Mouse (Mus musculus) adrenal gland, postnatal 10 days (tissue): ENCODE data around the gene Pcbd2. TPM values are rescaled to one million over a fixed set of nuclear protein-coding genes. Genes with fewer than 3 reads are reported as not detected.
"Not testable (repeated sequence)": the region's sequence is repeated elsewhere in the genome, so short reads cannot be mapped to it uniquely, and the experiment has no call there.

Experiments used
- DNase-seq: peaks from one replicate; pipeline ENCODE4 v3.0.0; 2021; ENCODE audit warnings: mixed read lengths
- long read RNA-seq, 2 experiments: library from polyadenylated mRNA; stranded (forward); transcript quantifications; one replicate each; pipeline ENCODE4 v2.0.0; 2021
- total RNA-seq, 2 experiments: library from RNA; stranded (reverse); gene quantifications; 2 replicates each; pipeline ENCODE4 v1.2.3; 2021

Gene Pcbd2
- total RNA-seq: 10 to 100 TPM; 73.5 to 74.7 TPM
- long read RNA-seq, experiment 1, transcript Pcbd2-201 (4 exons, 544 nt): major isoform, 68 of 93 reads
- long read RNA-seq, experiment 1, partial matches to known transcripts: 9 of 93 reads
- long read RNA-seq, experiment 1, other reads (novel, unspliced or antisense): 16 of 93 reads
- long read RNA-seq, experiment 2, transcript Pcbd2-201 (4 exons, 544 nt): major isoform, 53 of 67 reads
- long read RNA-seq, experiment 2, partial matches to known transcripts: 3 of 67 reads
- long read RNA-seq, experiment 2, other reads (novel, unspliced or antisense): 11 of 67 reads

DNA sequence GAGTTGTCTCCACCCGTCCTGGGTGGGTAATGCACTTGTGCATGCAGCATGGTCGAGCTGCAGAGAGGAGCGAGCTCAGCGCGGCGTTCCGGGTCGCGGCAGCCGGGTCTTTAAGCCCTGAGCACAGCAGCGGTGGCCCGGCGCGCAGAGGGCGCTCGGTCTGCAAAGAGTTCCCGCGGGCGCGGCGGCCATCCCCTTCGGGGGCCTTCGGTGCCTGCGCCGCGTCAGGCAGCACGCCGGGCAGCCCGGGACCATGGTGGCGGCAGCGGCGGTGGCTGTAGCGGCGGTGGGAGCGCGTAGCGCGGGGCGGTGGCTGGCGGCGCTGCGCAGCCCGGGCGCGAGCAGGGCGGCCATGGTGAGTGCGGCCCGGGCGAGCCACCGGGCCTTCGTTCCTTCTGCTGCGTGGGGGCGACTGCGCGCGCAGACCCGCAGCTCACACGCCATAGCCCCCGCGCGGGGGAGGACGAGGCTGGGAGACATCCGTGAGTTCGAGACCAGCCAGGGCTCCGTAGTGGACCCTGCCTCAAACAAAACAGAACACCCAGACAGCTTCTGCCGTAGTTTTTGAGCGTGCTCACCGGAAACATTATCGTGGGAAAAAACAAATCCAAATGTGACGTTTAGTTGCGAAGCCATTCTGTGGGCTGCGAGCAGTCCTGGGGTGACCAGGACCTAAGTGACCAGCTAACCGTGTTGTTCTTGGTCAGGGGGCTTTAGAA lies at the start of gene Pcbd2:
Pcbd2 (plus strand) TSS at position 249 of the 719 bp plus-strand sequence.
- peak; percentile 93 for DNase-seq

DNA sequence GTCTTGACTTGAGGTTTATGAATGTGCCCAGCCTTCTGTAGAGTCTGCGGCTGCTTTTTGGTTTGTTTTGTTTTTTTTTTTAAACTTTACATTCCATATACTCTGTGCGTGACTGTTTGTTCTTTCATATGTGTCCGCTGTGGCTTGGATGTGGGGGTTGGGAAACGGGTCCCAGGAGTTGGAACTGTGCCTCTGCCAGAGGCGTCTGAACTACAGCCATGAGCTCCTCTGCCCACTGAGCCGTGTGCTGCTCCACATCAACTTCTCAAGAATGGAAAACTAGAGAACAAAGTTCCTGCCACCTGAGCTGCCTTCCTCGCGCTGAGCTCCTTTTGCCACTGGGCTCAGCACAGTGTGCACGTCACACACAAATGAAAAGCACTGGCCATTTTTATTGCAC lies 45.0 kb upstream of the Pcbd2 start:
- no peak for DNase-seq

DNA sequence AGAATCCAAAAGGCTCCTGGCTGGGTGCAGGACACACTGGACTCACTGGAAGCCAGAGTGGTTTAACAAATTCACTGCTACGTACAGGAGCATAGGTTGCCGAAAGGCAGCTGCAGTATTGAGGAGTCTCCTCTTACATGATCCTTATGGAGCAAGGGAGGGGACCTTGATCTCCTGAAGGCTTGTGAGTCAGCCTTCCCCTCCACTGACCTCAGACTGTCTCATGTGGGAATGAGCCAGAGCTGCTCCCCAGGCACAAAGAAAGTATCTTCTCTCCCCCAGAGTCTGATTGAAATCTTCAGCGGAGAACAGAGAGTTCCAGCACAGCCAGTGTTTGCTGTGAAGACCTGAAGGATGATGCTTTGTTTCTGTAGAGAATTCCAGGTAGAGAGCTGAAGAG lies 43.6 kb upstream of the Pcbd2 start:
- peak; percentile 29 for DNase-seq

DNA sequence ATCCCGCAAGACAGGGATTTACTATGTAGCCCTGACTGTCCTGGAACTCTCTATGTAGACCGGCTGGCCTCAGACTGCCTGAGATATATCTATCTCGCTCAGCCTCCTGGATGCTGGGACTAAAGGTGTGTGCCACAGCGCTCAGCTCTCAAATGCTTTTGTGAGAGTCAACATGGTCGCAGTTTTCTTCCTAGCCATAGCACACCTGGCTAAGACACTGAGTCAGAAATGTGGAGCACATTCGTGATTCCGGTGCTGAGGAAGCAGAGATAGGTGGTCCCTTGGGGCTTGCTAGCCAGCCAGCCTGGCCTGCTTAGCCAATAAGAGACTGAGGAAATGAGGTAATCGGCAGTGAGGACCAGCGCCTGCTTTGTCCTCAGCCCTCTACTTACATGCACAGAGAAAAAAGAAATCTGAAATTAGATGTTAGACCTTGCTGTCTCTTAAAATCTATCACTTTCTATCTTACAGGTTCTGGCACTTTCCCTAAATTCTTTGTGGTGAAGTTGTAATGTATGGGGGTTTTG lies 41.0 kb upstream of the Pcbd2 start:
- no peak for DNase-seq

DNA sequence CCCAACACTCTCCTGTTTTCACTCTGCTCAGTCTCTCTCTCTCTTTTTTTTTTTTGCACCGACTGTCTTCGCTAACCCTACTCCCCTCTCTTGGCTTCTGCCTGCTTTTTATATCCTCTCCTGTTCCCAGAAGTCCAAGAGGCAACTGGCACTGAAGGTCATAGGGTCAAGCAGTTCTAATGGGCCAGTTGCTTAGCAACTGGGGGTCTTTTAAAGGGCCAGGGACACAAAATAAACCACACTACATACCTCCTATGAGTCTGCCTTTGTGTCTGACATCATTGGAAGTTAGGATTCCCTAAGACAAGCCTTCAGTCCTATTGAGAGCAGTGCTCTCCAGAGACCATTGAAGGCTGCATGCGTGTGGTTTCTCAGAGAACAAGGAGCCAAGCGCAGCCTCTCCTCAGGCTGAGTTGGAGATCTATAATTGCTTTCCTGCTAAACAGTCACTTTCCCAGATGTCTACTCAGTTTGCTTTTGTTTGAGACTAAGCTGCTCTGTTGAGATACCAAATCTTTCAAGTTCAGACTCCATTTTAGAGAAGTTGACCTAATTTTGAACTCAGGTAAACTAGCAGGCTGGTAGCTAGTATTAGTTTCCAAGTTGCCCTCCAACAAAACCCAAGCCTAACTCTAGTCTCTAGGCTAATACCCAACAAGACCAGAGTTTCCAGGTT lies 39.1 kb upstream of the Pcbd2 start:
- DNase-seq: no peak

DNA sequence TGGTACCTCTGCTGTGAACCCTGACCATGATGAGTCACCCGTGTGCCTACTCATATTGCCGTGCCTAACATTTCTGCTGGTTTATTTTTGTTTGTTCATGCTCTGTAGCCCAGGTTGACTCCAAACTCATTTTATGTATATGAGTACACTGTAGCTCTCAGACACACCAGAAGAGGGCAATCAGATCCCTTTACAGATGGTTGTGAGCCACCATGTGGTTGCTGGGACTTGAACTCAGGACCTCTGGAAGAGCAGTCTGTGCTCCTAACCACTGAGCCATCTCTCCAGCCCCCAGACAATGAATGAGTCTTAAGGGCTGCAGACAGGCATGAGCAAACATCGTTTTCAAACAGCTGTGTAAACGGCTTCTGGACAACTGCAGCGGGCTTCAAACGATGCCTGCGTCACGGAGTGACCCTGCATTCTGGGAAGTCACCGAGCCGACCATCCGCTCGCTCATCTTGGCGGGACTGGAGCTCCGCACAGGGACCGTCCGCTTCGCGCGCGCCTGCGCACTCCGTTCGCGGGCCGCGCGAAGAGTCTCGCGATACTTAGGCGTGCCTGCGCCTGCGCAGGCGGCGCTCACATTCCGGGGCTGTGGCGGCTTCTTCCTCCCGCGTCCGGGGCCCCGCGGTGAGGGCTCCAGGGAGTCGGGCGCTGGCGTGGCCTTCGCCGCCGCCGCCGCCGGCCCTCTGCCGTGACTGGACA lies 34.5 kb upstream of the Pcbd2 start, which contains the start of gene B230219D22Rik:
B230219D22Rik (plus strand) TSS at position 590 of the 708 bp plus-strand sequence.
- DNase-seq: peak; percentile 92

DNA sequence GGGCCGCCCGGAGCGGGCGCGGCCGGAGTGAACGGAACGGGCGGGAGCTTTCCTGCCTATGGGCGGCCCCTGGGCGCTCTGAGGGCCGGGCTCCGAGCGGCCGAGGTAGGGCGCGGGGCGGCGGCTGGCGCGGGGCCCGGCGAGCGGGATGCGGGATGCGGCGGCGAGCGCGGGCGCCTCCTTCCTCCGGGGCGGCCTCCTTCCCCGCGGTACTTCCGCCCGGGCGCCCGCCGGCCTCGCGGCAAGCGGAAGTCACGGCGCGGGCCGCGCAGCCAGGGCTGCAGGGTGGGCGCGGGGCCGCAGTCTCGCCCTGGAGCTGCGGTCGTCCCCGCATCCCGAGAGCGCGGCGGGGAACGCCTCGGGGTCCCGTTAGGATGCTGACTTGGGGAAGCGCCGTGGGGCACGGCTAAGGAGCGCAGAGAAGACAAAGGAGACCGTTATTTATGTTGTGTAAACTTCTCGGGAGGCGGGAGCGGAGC lies 33.9 kb upstream of the Pcbd2 start:
- no peak for DNase-seq

DNA sequence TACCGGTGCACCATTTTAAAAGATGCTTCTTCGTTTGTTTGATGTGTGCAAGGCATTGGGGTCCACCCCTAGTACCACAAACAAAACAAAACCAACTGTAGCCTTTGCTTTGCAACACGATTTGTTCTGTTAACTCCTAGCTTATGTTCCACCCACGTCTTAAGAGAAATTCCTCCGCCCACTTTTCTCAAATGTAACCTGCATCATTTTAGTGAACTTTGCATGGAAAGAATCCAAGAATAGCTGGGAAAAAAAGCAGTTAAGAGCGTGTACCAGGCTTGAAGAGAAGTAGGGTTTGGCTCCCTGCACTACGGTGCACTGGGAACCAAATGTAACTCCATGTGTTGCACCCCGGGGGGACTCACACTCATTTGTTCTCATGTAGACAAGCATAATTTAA lies 33.1 kb upstream of the Pcbd2 start:
- DNase-seq: no peak

DNA sequence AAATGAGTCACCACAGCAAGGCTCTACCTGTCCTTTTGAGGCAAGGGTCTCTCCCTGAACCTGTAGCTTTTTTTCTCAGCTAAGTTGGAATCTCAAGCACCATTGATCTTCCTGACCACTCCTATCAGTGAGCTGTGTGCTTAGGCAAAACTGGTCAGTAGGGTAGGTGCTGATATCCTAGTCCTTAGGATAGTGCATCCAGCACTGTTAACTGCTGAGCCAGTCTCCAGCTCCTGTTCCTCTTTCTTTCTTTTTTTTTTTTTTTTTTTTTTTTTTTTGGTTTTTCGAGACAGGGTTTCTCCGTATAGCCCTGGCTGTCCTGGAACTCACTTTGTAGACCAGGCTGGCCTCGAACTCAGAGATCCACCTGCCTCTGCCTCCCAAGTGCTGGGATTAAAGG lies 31.2 kb upstream of the Pcbd2 start:
- not testable (repeated sequence) for DNase-seq

DNA sequence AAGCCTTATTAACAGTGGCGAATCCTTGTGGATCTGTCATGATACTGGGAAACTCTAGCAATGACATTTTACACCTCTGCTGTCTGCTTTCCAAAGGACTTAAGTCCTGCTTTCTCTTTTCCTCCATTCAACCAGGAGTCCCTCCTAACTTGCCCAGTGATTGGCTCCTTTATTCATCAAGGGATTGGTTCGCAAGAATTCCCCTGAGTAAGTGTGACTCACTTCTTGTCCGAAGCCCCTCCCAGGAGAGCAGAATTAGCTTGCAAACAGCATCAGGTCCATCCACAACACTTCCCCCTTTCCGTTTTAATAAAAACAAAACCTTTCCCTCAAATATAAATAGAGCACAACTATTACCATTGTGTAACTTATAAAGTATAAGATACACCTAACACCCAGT lies 22.9 kb upstream of the Pcbd2 start:
- no peak for DNase-seq

DNA sequence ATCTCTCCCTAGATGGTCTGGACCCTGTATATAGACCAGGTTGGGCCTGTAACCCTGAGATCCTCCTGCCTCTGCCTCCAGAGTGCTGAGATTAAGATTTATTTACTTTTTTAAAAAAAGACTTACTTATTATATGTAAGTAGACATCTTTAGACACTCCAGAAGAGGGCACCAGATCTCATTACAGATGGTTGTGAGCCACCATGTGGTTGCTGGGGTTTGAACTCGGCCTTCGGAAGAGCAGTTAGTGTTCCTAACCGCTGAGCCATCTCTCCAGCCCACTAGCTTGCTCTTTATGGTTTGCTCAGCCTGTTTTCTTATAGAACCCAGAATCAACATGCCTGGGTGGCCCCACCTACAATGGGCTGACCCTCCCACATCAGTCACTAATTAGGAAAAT lies 14.3 kb upstream of the Pcbd2 start:
- no peak for DNase-seq

DNA sequence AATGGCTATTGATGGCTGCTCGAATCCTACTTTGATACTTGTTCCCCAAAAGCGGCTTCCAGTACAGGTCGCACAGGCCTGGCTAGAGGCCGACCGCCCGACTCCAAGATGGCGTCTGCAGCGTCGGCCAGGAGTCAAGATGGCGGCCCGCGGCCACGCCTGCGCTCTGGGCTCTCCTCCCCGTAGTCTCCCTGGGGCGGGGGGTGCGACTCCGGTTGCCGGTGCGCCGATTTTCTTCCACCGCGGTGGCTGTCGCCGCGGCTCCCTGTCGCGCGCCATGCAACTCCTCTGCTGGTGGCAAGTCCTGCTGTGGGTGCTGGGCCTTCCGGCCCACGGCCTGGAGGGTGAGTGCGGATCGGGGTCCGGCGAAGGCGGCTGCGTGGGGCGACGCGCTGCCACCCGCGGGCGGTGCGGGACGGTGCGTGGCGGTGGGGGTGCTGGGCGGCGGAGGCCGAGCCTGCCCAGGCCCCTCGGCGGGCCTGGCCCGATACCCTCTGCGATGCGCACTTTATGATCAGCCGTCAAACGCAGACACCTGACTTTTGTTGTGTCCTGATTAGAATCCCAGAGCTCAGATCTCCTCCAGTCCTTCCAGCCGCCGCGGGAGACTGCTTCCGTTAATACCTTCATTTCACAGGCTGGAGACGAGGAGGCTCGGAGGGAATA lies 12.5 kb upstream of the Pcbd2 start, which contains the start of gene Txndc15:
Txndc15 (plus strand) TSS at position 150 of the 666 bp plus-strand sequence.
- peak; percentile 95 for DNase-seq

DNA sequence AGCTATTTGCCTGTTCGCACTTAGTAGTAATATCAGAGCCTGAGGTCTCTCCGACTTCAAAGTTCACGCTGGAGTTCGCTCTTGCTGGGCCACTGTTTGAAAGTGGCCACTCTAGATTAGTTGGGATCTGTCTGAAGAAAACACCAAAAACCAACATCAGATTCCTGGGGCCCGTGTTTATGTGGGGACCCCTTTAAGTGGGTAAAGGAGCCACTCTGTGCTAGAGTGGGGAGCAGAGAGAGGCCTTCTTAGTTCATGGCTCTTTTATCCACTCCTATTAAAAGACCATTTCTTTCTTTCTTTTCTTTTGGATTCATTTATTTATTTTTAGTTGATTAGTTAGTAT lies 12.0 kb upstream of the Pcbd2 start:
- DNase-seq: no peak

DNA sequence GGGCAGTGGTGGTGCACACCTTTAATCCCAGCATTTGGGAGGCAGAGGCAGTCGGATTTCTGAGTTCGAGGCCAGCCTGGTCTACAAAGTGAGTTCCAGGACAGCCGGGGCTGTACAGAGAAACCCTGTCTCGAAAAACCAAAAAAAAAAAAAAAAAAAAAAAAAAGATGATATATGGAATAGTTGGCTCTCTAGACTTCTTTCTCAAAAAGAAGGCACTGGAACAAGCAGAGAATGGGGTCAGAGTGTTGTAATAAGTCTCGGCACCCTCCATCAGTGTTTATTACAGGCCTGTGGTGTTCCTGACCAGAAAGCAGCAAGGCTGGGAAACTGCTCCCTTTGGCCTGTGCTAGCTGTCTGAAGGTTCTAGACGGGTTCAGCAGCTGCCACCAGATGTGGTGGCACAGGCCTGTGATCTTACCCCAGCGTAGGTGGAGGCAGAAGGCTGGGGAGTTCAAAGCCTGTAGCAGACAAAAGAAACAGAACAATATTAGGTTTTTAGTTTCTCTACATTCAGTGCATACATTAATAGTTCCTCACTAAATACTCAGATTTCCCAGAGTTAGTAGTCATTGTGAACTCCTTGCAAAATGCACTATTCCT lies 11.2 kb upstream of the Pcbd2 start:
- no peak for DNase-seq

DNA sequence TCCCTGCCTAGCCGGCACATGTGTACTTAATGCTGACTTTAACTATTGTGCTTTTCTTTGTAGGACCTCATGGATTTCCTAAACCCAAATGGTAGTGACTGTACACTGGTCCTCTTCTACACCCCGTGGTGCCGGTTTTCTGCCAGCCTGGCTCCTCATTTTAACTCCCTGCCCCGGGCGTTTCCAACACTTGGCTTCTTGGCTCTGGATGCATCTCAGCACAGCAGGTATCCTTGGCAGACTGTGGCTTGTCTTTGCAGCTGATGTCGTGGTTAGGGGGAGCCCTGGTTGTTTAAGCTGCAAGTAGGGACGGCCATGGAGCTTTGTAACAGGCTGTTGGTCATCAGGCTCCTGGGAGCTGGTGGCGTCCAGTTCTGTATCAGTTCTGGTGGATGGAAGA lies 5.7 kb upstream of the Pcbd2 start:
- DNase-seq: no peak

DNA sequence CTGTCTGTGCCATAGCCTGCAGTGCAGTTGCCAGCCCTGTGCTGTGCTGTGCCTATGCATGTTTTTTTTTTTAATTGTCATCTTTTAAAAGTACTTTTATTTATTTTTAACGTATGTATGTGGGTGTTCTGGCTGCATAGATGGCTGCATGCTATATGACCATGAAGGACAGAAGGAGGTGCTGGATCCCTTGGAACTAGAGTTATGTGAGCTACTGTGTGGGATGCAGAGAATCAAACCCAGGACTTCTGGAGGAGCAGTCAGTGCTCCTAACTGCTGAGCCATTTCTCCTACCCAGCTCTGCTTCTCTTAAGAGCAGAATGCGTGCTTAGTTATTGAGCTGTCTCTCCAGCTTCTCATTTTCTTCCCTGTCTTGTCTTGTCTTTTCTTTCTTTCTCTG lies 5.2 kb upstream of the Pcbd2 start:
- DNase-seq: no peak

DNA sequence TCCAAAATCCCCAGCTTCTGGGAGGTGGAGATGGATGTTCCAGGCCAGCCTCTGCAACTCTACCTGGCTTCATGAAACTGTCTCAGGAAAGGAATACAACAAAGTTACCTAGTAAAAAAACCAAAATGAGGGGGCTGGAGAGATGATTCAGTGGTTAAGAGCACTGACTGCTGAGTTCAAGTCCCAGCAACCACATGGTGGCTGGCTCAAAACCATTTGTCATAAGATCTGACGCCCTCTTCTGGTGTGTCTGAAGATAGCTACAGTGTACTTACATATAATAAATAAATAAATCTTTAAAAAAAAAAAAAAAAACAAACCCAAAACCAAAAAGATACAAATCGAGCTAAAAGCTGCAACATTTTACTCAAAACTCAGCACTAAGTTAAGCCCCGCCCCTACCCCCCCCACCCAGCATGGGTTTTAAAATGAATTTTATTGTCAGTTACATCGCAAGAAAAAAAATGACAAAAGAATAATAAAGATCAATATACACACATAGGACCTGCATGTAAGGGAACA lies 509 bp upstream of the Pcbd2 start:
- no peak for DNase-seq

DNA sequence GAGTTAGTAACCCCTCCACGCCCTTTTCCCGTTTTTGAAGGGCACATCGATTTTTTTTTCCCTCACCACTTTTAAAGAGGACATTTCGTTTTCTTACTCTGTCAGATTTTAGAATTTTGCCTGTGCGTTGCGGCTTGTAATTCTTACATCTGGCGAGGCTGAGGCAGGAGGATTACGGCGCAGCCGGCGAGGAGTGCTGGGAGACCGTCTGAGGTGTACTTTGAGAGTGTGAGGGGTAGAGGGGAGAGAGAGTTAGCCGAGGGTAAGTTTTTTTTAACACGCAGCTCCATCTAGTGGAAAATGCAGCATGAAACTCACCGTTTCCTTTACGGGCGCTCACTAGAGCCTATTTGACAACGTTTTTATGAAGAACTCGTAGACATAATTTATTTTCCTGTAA lies 671 bp downstream of the Pcbd2 start:
- DNase-seq: peak; percentile 76

DNA sequence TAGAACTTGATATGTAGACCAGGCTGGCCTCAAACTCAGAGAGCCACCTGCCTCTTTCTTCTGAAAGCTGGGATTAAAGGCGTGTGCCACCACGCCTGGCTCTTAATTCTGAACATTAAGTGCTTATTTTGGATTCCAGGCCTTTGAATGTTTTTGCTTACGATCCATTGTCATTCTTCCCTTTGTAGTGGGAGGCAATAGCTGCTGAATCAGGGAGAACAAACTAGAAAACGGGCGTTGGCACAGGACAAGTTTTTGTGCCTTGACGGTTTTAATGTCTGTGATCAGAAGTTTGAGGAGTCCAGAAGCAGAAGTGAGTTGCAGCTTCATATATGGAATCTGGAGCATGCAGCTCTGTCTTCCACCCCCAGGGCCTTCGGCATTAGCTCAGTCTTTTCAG lies 3.5 kb downstream of the Pcbd2 start:
- DNase-seq: no peak

DNA sequence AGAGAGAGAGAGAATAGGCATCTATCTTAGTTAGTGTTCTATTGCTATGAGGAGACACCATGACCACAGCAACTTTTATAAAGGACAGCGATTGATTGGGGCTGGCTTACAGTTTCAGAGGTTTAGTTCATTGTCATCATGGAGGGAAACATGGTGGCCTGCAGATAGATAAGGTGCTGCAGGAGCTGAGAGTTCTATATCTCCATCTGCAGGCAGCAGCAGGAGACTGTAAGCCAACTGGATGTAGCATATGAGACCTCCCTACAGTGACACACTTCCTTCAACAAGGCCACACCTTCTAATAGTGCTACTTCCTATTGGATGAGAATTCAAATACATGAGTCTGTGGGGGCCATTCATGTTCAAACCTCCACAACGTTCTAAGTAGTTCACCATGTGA lies 5.0 kb downstream of the Pcbd2 start:
- no peak for DNase-seq
